Comparison of ENCODE assay signal across 25 mouse cellular contexts in the genomic region with DNA sequence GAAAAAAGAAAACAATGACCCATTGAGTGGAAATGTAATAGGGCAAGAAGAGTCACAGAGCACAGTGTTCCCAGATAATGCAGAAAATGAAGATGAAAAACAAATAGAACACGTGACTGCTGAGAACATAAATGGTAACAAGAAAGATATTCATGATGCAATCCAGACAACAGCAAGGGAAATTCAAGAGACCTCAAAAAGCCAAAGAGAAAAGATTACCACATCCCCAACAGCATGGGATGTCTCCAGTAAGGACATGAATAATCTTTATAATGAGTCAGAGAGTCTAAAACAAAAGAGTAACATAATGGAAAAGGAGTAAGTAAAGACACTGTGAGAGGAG. TPM values are rescaled to one million over a fixed set of nuclear protein-coding genes. Genes with fewer than 3 reads are reported as not detected.
DNase-seq lines count a peak whose midpoint lies in the region; ATAC-seq and TF ChIP-seq lines count a peak whose summit lies in the region.
"Had no signal": no experiment of that assay in that cellular context is flagged by ENCODE, and none has a peak within 500 bp of the region (broad histone marks: within the 10 kb centered on the region; RNA-seq: fewer than 3 reads in every experiment).

No protein-coding gene starts in this region.

- no peaks in the 10 kb centered on the region for H3K36me3 ChIP-seq in hindbrain, embryonic 13.5 days
- H3K36me3 ChIP-seq in hindbrain, embryonic 10.5 days: no peaks in the 10 kb centered on the region
- H3K36me3 ChIP-seq in neural tube, embryonic 11.5 days (ENCODE audit: control insufficient read depth, insufficient read depth, low read length): no peaks in the 10 kb centered on the region
- no peaks in the 10 kb centered on the region for H3K36me3 ChIP-seq in midbrain, postnatal 0 days (ENCODE audit: insufficient read depth, low read length)
- H3K36me3 ChIP-seq: kidney, embryonic 15.5 days; limb, embryonic 13.5 days; liver, embryonic 15.5 days had no signal

- 29% methylated on average over 1 of the region's 1 CpGs for WGBS in hindbrain, embryonic 13.5 days
- 62% methylated on average over 1 of the region's 1 CpGs for WGBS in hindbrain, embryonic 10.5 days
- 53% methylated on average over 1 of the region's 1 CpGs for WGBS in neural tube, embryonic 11.5 days
- WGBS in midbrain, postnatal 0 days: 35% methylated on average over 1 of the region's 1 CpGs

- no peaks in the 10 kb centered on the region for H3K27me3 ChIP-seq in hindbrain, embryonic 13.5 days
- H3K27me3 ChIP-seq in hindbrain, embryonic 10.5 days (ENCODE audit: insufficient read depth, poor library complexity, severe bottlenecking): no peaks in the 10 kb centered on the region
- no peaks in the 10 kb centered on the region for H3K27me3 ChIP-seq in neural tube, embryonic 11.5 days (ENCODE audit: control insufficient read depth, insufficient read depth, low read length)
- H3K27me3 ChIP-seq in midbrain, postnatal 0 days (ENCODE audit: insufficient read depth, low read length): no peaks in the 10 kb centered on the region
- H3K27me3 ChIP-seq: kidney, embryonic 15.5 days; limb, embryonic 13.5 days; liver, embryonic 15.5 days had no signal

- no peak overlapping the region for H3K27ac ChIP-seq in hindbrain, embryonic 13.5 days
- no peak overlapping the region for H3K27ac ChIP-seq in hindbrain, embryonic 10.5 days
- H3K27ac ChIP-seq in neural tube, embryonic 11.5 days (ENCODE audit: low read depth, low read length): no peak overlapping the region
- peak overlapping the region; percentile 57 for H3K27ac ChIP-seq in midbrain, postnatal 0 days (ENCODE audit: low read depth, low read length)
- H3K27ac ChIP-seq: kidney, embryonic 15.5 days; limb, embryonic 13.5 days; liver, embryonic 15.5 days had no signal

- no peaks in the 10 kb centered on the region for H3K4me1 ChIP-seq in hindbrain, embryonic 13.5 days (replicated peaks)
- H3K4me1 ChIP-seq in hindbrain, embryonic 10.5 days (replicated peaks): no peaks in the 10 kb centered on the region
- H3K4me1 ChIP-seq in neural tube, embryonic 11.5 days (ENCODE audit: control insufficient read depth, insufficient read depth, low read length): no peaks in the 10 kb centered on the region
- H3K4me1 ChIP-seq in midbrain, postnatal 0 days (ENCODE audit: insufficient read depth, low read length): no peaks in the 10 kb centered on the region
- H3K4me1 ChIP-seq: kidney, embryonic 15.5 days; limb, embryonic 13.5 days; liver, embryonic 15.5 days had no signal

- no peak overlapping the region for H3K4me3 ChIP-seq in hindbrain, embryonic 13.5 days
- H3K4me3 ChIP-seq in hindbrain, embryonic 10.5 days: no peak overlapping the region
- no peak overlapping the region for H3K4me3 ChIP-seq in neural tube, embryonic 11.5 days (ENCODE audit: low read depth, low read length)
- H3K4me3 ChIP-seq in midbrain, postnatal 0 days (ENCODE audit: low read depth, low read length): no peak overlapping the region
- H3K4me3 ChIP-seq: kidney, embryonic 15.5 days; limb, embryonic 13.5 days; liver, embryonic 15.5 days had no signal

- no peaks in the 10 kb centered on the region for H3K9me3 ChIP-seq in hindbrain, embryonic 13.5 days
- H3K9me3 ChIP-seq in hindbrain, embryonic 10.5 days: no peaks in the 10 kb centered on the region
- H3K9me3 ChIP-seq in neural tube, embryonic 11.5 days (ENCODE audit: control insufficient read depth, low read length): no peaks in the 10 kb centered on the region
- no peaks in the 10 kb centered on the region for H3K9me3 ChIP-seq in midbrain, postnatal 0 days (ENCODE audit: low read length)
- H3K9me3 ChIP-seq: kidney, embryonic 15.5 days; limb, embryonic 13.5 days; liver, embryonic 15.5 days had no signal

- no peak for DNase-seq in hindbrain, embryonic 10.5 days (ENCODE audit: low spot score)
- no peak for DNase-seq in neural tube, embryonic 11.5 days (ENCODE audit: low spot score)
- DNase-seq in neural tube, embryonic 10.5 days (ENCODE audit: extremely low spot score, low spot score): no peak
- DNase-seq in midbrain, postnatal 0 days (ENCODE audit: low spot score): no peak
- DNase-seq in thymus, postnatal 4 days: no peak
- DNase-seq: adrenal gland, adult 2 months; cerebellum, adult 11 months; cerebellum, postnatal 10 days; gastrocnemius, postnatal 10 days; kidney, postnatal 4 days; retina, postnatal 1 day; thymus, adult 2 months had no signal

- TF ChIP-seq CTCF in midbrain, postnatal 0 days (IDR thresholded peaks at IDR 0.05): no peak

- H3K4me2 ChIP-seq in hindbrain, embryonic 13.5 days: no peak overlapping the region
- H3K4me2 ChIP-seq in neural tube, embryonic 11.5 days (ENCODE audit: low read depth): no peak overlapping the region
- H3K4me2 ChIP-seq in midbrain, postnatal 0 days (ENCODE audit: low read depth, low read length, poor library complexity, severe bottlenecking): no peak overlapping the region
- H3K4me2 ChIP-seq: kidney, embryonic 15.5 days; limb, embryonic 13.5 days; liver, embryonic 15.5 days had no signal

- peak; percentile 13; the same call in 1 of the 2 replicates for ATAC-seq in hindbrain, embryonic 13.5 days (ENCODE audit: low FRiP score)
- ATAC-seq in neural tube, embryonic 11.5 days (ENCODE audit: insufficient read depth, low FRiP score, low TSS enrichment): peak; percentile 26
- peak; percentile 27; the same call in 1 of the 2 replicates for ATAC-seq in midbrain, postnatal 0 days (ENCODE audit: low FRiP score)
- ATAC-seq in cerebellum, adult (ENCODE audit: insufficient number of reproducible peaks, low FRiP score, low TSS enrichment): no peak
- ATAC-seq: intestine, postnatal 0 days had no signal

- no peak overlapping the region for H3K9ac ChIP-seq in hindbrain, embryonic 13.5 days
- H3K9ac ChIP-seq in neural tube, embryonic 11.5 days (ENCODE audit: low read length): no peak overlapping the region
- no peak overlapping the region for H3K9ac ChIP-seq in midbrain, postnatal 0 days (replicated peaks; ENCODE audit: low read length, poor library complexity, severe bottlenecking)
- H3K9ac ChIP-seq: kidney, embryonic 15.5 days; limb, embryonic 13.5 days; liver, embryonic 15.5 days had no signal

RNA-seq across cellular contexts. Expression of a gene that starts 0.4 kb away (rescaled TPM):
- not detected in 2 replicates for polyA plus RNA-seq in hindbrain, embryonic 13.5 days (2015; fragmentation: Nextera tagmentation; extraction: Ambion mirVana)
- polyA plus RNA-seq in hindbrain, embryonic 10.5 days (2016; fragmentation: Nextera tagmentation; extraction: Ambion mirVana): not detected in 2 replicates
- not detected in 2 replicates for polyA plus RNA-seq in neural tube, embryonic 11.5 days (2014; fragmentation: Nextera tagmentation; extraction: Ambion mirVana)
- total RNA-seq in midbrain, postnatal 0 days (2014; rRNA removed): 0.11 and 0.24 TPM in 2 replicates
- polyA plus RNA-seq in midbrain, postnatal 0 days (2015; fragmentation: Nextera tagmentation; extraction: Ambion mirVana): not detected in 2 replicates
- total RNA-seq: adrenal gland, adult 2 months; gastrocnemius, postnatal 10 days; hematopoietic stem cell, adult 5-6 weeks; left cerebral cortex, postnatal 10 days; monocyte, adult 5-6 weeks had no signal
- polyA plus RNA-seq: adrenal gland, adult 2 months; brain, embryonic 14.5 days; intestine, postnatal 0 days; kidney, embryonic 15.5 days; limb, embryonic 13.5 days; liver, embryonic 15.5 days; lung, embryonic 16.5 days; stomach, embryonic 16.5 days; urinary bladder, adult 2 months had no signal

RNA-seq across cellular contexts. Expression of a gene that starts 48.1 kb away (rescaled TPM):
- 2.4 and 4.1 TPM in 2 replicates for polyA plus RNA-seq in hindbrain, embryonic 13.5 days (2015; fragmentation: Nextera tagmentation; extraction: Ambion mirVana)
- polyA plus RNA-seq in hindbrain, embryonic 10.5 days (2016; fragmentation: Nextera tagmentation; extraction: Ambion mirVana): 0.77 and 1.2 TPM in 2 replicates
- polyA plus RNA-seq in neural tube, embryonic 11.5 days (2014; fragmentation: Nextera tagmentation; extraction: Ambion mirVana): 0.77 and 1.8 TPM in 2 replicates
- total RNA-seq in midbrain, postnatal 0 days (2014; rRNA removed): 16.7 and 18.7 TPM in 2 replicates
- polyA plus RNA-seq in midbrain, postnatal 0 days (2015; fragmentation: Nextera tagmentation; extraction: Ambion mirVana): 9.5 and 10.8 TPM in 2 replicates
